Mouse (Mus musculus) lung, embryonic 14.5 days (tissue): ENCODE measurements around the gene Med9. TPM values are rescaled to one million over a fixed set of nuclear protein-coding genes. Genes with fewer than 3 reads are reported as not detected.

ENCODE experiments used
- ATAC-seq: fragments of 200-750 bp; cut with Nextera tagmentation; 2 replicates; pipeline ENCODE4 v1.8.0; 2017; ENCODE audit warnings: mild to moderate bottlenecking, moderate TSS enrichment, moderate library complexity; ENCODE audit not compliant: insufficient read depth
- DNase-seq: peaks from one replicate; pipeline ENCODE4 v3.0.0-alpha.2; 2015
- H3K27ac ChIP-seq: fragments of 300-500 bp; sonication (generic); 2 replicates; pipeline ENCODE4 v1.5.1; 2014; ENCODE audit warnings: low read depth, mild to moderate bottlenecking, moderate library complexity
- H3K27me3 ChIP-seq: fragments of 300-500 bp; sonication (generic); 2 replicates; pipeline ENCODE4 v1.6.1; 2014; ENCODE audit warnings: low read length, control low read depth; ENCODE audit not compliant: insufficient read depth
- H3K36me3 ChIP-seq: fragments of 300-500 bp; sonication (generic); 2 replicates; pipeline ENCODE4 v1.6.1; 2014; ENCODE audit warnings: control low read depth; ENCODE audit not compliant: insufficient read depth
- H3K4me1 ChIP-seq: fragments of 300-500 bp; sonication (generic); 2 replicates; pipeline ENCODE4 v1.6.1; 2014; ENCODE audit warnings: antibody characterized with exemption, control low read depth; ENCODE audit not compliant: insufficient read depth
- H3K4me2 ChIP-seq: fragments of 300-500 bp; sonication (generic); 2 replicates; pipeline ENCODE4 v1.6.1; 2014; ENCODE audit warnings: mild to moderate bottlenecking
- H3K4me3 ChIP-seq: fragments of 300-500 bp; sonication (generic); 2 replicates; pipeline ENCODE4 v1.5.1; 2014; ENCODE audit warnings: low read depth, low read length
- H3K9ac ChIP-seq: fragments of 300-500 bp; sonication (generic); 2 replicates; pipeline ENCODE4 v1.6.1; 2014
- H3K9me3 ChIP-seq: fragments of 300-500 bp; sonication (generic); 2 replicates; pipeline ENCODE4 v1.6.1; 2016; ENCODE audit warnings: low read depth, low read length, control low read depth
- CTCF ChIP-seq: IDR thresholded peaks from 2 replicates; pipeline ENCODE4 v1.5.1; 2016; ENCODE audit warnings: antibody characterized with exemption, low read depth
- WGBS: fragments of 180-500 bp; shearing (Covaris S2); extraction: QIAGEN DNeasy Blood & Tissue Kit; methylation state at CpG from one replicate; pipeline ENCODE4 v1.1.7; 2014; 5-methylcytosine and 5-hydroxymethylcytosine counted together
- polyA plus RNA-seq: library from polyadenylated mRNA; unstranded; fragments of >200 nt; fragmentation: Nextera tagmentation; extraction: Ambion mirVana; gene quantifications from 2 replicates; pipeline ENCODE4 v1.2.1, GENCODE M21; 2014

Gene Med9
- polyA plus RNA-seq, 1 experiment from 2014 or later = 48.9 TPM

DNA sequence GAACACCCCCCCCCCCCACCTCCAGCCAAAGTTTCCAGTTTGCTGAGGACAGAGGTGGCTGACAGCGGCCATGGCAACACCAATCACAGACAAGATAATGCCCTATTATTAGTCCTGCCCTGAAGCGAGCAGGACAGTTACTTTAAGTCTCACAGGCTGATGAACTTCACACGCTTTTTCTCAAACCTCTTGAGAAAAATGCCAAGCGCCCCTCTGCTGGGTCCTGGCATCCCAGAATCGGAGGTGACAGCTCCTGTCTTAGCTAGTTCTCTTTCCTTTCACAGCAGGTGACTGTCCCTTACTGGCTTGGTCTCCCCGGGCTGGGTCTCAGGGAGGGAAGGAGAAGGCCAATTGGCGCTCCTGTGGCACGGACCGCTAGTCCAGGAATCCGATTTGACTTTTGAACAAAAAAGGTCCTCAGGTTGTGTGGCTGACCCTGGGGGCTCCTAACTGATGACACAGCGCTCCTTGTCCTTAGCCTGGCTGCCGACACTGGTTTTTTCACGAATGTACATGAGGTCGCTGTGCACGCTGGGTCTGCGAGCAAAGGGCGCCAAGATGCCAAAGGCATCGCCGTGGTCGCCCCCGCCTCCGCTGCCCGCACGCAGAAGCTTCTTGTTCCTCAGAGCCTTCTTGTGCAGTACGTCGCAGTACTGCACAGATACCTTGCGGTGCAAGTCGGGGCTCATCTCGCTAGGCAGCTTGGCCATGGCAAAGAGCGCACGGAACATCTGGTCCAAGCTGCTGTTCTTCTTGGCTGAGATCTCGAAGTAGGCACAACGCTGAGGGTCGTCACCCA is 15.6 kb downstream of the Med9 start:
- Histone ChIP-seq H3K27me3 (peaks cover 17% of the 10 kb centered on the region), H3K4me1 (peaks cover 13% of the 10 kb centered on the region; the same call in 1 of the 2 replicates), H3K4me2 (peak overlapping the region; percentile 91), H3K27ac (no peak overlapping the region), H3K36me3 (peaks cover 20% of the 10 kb centered on the region), H3K9me3 (no peaks in the 10 kb centered on the region), H3K9ac (peak overlapping the region; percentile 54), H3K4me3 (peak overlapping the region; percentile 42)
- DNase-seq (peak; percentile 44), ATAC-seq (no peak)
- WGBS = 8% methylated on average over 34 of the region's 34 CpGs
- TF ChIP-seq CTCF = no peak

DNA sequence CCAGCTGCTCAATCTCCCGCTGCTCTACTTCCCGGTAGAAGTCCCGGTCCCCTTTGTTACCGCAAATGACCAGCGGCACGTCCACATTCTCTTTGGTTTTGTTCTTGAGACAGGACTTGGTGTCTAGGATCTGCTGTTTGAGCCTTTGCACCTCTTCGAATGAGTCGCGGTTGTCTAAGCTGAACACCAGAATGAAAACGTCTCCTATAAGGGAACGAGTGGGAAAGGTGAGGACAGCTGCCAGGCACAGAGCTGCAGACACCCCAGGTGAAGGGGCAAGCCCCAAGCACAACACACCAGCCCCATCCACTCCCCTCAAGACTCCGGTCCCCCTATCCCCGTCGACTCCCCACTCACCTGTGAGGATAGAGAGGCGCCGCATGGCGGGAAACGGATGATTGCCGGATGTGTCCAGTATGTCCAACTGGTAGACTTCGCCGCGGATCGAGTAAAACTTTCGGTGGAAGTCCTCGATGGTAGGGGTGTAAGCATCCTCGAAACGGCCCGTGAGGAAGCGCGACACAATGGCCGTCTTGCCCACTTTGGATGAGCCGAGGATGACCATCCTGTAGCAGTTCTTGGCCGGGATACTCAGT is 16.3 kb downstream of the Med9 start:
- peaks cover 17% of the 10 kb centered on the region for H3K27me3 ChIP-seq
- peak overlapping the region; percentile 42 for H3K4me3 ChIP-seq
- H3K27ac ChIP-seq = no peak overlapping the region
- H3K4me2 ChIP-seq = peak overlapping the region; percentile 91
- no peaks in the 10 kb centered on the region for H3K9me3 ChIP-seq
- H3K36me3 ChIP-seq = peaks cover 20% of the 10 kb centered on the region
- WGBS = 1% methylated on average over 33 of the region's 33 CpGs
- DNase-seq (peak; percentile 44), ATAC-seq (peak; percentile 15; the same call in 1 of the 2 replicates)
- H3K9ac ChIP-seq = peak overlapping the region; percentile 54
- peaks cover 13% of the 10 kb centered on the region; the same call in 1 of the 2 replicates for H3K4me1 ChIP-seq
- no peak for TF ChIP-seq CTCF

DNA sequence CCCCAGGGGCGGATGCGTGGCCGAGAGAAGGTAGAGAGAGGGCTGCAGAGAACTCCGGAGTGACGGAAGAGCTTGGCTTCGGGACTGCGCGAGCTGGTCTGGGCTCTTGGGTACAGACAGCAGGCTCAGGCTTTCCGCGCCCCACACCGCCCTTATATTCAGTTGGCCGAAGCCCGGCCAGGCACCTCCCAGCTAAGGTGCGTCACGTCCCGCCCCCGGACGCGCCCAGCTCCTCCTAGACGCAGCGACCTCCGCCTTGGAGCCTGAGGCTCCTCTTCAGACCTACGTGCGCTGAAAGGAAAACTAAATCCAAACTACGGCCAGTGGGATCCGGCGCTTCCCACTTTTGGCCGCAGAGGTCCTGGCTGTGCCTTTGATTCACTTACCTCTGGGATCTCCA is 16.8 kb downstream of the Med9 start, which contains the start of gene Rasd1:
Rasd1 (minus strand) TSS at position 127 of the 400 bp plus-strand sequence.
- Histone ChIP-seq H3K4me2 (peak within 1 kb of the TSS; percentile 91), H3K4me1 (peaks cover 13% of the 10 kb centered on the region; the same call in 1 of the 2 replicates), H3K27me3 (peaks cover 17% of the 10 kb centered on the region), H3K9me3 (no peaks in the 10 kb centered on the region), H3K9ac (peak within 1 kb of the TSS; percentile 54), H3K27ac (no peak within 1 kb of the TSS), H3K4me3 (peak within 1 kb of the TSS; percentile 42), H3K36me3 (peaks cover 20% of the 10 kb centered on the region)
- TF ChIP-seq CTCF = no peak
- DNase-seq (peak; percentile 86), ATAC-seq (peak; percentile 87)
- under 1% methylated on average over 28 of the region's 28 CpGs for WGBS

DNA sequence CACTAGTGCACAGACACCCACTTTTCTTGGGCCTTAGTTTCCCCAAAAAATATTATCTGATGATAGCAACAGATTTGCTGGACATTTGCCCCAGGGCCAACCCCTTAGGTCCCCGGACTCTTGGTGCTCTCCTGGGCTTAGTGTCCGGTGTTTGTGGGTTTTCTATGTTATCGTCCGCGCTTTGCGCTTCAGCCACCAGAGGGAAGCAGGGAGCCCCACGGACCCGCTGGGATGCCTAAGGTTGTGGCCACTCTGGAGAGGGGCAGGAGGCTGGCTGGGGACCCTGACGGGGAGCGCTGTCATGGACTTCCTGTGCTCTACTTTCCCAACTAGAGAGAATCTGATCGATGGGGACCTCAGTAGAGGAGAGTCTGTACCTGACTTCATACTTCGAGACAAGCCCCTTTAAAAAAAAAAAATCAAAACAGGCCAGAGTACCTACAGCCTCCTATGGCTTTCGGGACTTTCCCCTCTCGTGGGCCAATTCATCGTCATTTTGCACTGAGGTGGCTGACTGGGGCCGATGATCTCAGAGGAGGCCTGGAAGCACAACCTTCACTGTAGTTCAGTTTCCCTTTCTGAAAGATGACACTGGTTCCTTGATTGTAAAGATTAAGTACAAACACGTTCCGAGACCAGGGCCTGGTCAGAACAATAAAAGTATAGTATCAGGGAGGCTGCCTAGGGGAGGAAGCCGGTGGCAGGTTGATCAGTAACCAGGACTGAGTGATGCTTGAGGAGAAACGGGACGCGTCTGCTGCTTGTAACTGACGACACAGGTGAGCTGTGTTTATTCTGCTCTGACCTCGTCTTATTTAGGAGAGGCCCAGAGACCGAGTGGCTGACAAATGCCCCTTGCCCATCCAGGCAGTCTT is 17.5 kb downstream of the Med9 start:
- peak; percentile 91 for DNase-seq
- Histone ChIP-seq H3K9me3 (no peaks in the 10 kb centered on the region), H3K4me3 (peak overlapping the region; percentile 42), H3K27ac (no peak overlapping the region), H3K4me2 (peak overlapping the region; percentile 91), H3K9ac (peak overlapping the region; percentile 54; the same call in 1 of the 2 replicates), H3K4me1 (peaks cover 13% of the 10 kb centered on the region; the same call in 1 of the 2 replicates), H3K27me3 (peaks cover 17% of the 10 kb centered on the region), H3K36me3 (peaks cover 18% of the 10 kb centered on the region)
- peak; percentile 92 for TF ChIP-seq CTCF
- peak; percentile 82 for ATAC-seq
- 17% methylated on average over 25 of the region's 25 CpGs for WGBS

DNA sequence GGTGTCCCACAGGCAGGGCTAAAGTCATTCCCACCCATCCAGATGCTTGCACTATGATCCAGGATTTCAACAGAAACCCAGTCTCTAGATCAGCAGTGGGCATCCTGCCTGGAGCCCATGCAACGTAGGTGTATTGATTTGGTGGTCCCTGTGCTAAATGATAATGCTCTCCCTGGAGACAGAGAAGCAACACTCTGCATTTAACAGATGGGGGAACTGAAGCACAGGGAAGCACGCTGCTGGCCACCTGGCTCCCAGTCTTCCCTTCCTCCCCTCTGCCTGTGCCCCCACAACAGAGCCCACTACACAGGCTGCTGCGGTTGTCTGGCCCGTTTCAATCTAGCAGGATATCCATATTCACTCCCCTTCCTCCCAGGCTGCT is 18.1 kb downstream of the Med9 start:
- no peak overlapping the region for H3K4me3 ChIP-seq
- ATAC-seq (no peak), DNase-seq (no peak)
- H3K4me2 ChIP-seq = peak overlapping the region; percentile 91; the same call in 1 of the 2 replicates
- peak overlapping the region; percentile 24; the same call in 1 of the 2 replicates for H3K27ac ChIP-seq
- WGBS = 29% methylated on average over 4 of the region's 4 CpGs
- no peak for TF ChIP-seq CTCF
- H3K9ac ChIP-seq = no peak overlapping the region
- peaks cover 17% of the 10 kb centered on the region; the same call in 1 of the 2 replicates for H3K4me1 ChIP-seq
- H3K36me3 ChIP-seq = peaks cover 12% of the 10 kb centered on the region
- peaks cover 17% of the 10 kb centered on the region for H3K27me3 ChIP-seq
- no peaks in the 10 kb centered on the region for H3K9me3 ChIP-seq

DNA sequence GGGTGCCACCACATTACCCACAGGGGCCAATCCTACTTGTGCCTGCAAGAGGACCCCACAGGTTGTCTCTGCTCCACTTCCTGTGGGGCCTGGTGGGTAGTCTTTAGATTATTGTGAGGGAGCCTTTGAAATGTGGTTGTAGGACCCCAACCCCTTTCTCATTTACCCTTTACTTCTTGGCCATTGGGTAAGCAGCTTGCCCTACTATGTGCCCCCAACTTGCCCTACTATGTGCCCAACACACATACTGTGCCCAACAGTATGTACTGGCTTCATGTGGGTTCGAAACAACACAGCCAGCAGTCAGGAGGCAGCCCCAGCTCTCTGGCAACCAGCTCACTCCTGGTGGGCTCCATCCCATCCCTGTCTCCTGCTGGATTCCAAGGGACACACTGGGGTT is 19.8 kb downstream of the Med9 start:
- Histone ChIP-seq H3K36me3 (no peaks in the 10 kb centered on the region), H3K9me3 (no peaks in the 10 kb centered on the region), H3K4me1 (peaks cover 17% of the 10 kb centered on the region; the same call in 1 of the 2 replicates), H3K4me2 (no peak overlapping the region), H3K9ac (no peak overlapping the region), H3K4me3 (no peak overlapping the region), H3K27ac (no peak overlapping the region), H3K27me3 (peaks cover 14% of the 10 kb centered on the region)
- no peak for DNase-seq
- no peak for TF ChIP-seq CTCF
- 85% methylated on average over 1 of the region's 1 CpGs for WGBS
- no peak for ATAC-seq
